Mouse (Mus musculus): ENCODE measurements at regions not wholly inside any gene's neighbourhood (a gene's known extent, or its start where the extent isn't known, plus 50 kb on each side); places are given as distances from the start of the nearest gene placed in this dataset.

DNA sequence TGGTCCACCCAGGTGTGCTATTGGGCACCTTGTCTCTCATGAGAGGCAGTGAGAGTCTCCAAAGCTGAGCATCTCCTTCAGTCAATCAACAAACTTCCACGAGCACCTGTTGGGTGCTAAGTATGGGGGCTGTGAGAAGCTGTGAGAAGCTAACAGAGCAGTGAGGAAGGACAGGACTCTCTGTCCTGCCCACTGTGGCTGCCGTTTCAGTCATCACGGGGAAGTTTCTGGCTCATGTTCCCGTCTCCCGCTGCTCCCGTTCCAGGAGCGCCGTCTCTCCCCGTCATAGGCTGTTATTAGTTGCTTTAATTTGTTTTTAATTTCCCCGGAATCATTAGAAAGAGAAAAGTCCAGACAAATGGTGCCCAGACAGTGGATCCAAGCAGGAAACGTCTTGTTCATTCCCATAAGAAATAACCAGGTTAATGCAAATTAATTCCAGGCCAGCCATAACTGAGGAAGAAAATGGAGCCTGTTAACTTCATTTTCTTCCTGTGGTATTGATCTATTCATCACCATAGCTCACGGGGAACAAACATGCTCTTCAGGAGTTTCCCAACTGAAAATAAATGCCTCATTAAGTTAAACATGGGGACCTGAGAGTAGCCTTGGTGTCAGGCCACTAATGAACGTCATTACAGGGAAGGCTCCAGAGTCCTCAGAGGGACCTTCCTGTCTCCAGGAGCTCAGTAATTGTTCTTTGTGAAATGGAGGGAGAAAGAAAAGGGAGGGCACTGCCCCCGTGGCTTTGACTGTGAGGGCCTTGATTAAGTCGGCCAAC is 70.3 kb downstream of the Matn1 start:
- no peak for DNase-seq

DNA sequence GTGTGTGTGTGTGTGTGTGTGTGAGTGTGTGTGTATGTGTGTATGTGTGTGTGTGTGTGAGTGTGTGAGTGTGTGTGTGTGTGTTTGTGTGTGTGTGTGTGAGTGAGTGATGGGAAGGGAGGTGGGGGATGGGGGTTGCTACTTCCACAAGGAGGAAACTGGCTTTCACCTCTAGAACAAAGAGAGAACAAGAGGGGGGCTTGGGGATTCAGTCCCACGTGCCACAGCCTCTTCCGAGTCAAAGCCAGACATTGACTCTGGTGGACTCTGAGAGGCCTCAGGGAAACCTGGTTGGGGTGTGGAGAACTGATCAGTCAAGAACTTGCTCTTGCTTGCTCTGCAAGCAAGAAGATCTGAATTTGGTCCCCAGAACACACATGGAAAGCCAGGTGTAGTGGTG is 71.0 kb downstream of the Matn1 start:
- no peak for DNase-seq

DNA sequence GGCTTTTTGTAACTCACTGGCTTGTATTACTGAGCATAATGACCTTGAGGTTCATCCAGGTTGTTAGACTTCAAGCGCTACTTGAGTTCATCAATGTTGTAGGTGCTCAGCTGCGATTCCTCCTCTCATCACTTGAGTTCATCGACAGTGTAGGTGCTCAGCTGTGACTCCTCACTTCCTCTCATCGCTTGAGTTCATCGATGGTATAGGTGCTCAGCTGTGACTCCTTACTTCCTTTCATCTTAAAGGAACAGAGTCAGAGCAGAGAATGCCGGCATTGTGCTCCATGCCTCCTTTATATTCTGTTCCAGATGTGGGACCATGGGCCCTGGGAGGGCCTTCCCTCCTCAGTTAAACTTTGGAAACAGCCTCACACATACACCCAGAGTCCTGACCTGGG is 79.4 kb downstream of the Matn1 start:
- no peak for DNase-seq

DNA sequence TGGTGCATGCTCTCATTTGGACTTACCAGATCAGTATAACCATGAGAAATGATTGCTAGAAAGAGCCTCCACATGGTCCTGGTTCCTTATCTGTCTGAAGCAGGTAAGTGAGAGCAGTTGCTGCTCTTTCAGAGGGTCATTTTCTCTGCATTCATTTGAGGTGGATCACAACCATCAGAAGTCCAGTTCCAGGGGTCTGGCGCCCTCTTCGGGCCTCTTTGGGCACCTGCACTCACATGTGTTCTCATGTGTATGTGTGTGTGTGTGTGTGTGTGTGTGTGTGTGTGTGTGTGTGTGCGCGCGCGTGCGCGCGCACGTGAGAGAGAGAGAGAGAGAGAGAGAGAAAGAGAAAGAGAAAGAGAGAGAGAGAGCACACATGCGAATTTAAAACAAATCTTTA is 92.1 kb downstream of the Matn1 start:
- DNase-seq = no peak

DNA sequence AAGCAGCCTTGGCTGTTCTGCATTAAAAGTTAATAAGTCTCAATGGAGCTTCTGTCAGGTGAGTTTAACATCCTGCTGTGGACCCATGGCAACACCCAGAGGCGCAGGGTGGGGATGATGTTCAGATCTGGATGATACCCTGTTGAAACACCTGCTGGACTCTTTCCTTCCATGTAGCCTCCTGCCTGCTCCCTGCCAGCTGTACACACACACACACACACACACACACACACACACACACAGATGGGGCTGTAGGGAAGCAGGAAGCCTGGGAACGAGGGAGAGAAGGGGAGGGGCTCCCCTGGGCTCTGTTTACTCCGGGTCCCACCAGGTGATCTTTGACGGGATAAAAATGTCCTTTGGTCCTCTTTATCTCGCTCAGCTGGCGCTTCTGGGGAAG is 93.0 kb downstream of the Matn1 start:
- DNase-seq = no peak

DNA sequence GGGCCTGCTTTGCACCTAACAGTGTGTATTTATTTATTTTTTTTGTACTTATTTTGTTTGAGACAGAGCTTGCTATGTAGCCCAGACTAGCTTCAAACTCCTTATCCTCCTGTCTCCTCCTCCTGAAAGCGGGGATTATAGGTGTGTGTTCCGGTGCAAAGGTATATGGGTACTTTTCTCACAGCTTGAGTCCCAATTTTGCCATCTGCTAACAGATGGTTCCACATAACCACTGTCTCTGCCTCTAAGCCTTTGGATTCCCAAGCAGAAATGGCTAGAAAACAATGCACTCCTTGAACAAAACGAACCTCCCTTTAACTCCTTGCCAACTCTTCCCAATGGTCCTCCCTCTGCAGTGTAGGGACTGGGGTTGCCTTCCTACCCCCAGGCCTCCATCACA is 95.5 kb downstream of the Matn1 start:
- DNase-seq = no peak

DNA sequence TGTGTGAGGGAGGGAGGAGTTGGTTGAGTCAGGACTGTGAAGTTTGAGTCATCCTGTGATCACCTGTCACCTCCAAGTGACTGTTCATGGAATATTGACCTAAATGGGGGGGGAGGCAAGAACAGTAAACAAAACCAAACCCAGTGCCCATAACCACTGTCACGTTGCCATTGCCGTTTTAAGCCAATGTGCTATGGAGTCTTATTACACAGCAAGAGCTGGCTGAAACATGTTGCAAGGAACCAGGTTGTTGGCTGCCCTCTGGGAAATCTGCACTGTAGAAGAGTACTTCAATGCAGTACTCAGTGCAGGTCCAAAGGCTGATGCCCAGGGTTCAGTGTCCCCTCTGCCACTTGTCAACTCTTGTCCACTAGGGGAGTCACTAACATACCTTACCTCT is 97.0 kb downstream of the Matn1 start:
- DNase-seq = no peak

DNA sequence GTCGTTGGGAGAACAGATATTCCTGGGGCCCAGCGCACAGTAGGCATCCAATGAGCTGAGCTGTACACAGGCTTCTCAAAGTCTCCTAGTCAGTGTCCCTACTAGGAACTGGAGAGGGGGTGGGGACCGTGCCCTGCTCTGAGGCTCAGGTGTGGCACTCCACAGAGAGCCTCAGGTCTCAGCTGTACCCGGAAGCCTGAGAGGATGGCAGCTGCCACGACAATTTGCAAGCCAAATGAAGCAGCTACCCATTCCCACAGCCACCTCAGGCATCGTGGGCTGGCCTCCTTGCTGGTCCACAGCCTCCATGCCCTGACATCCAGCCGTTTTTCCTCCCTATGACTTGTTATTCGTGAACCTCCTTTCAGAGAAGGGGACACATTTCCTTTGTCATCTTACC is 101.9 kb downstream of the Matn1 start:
- no peak for DNase-seq

DNA sequence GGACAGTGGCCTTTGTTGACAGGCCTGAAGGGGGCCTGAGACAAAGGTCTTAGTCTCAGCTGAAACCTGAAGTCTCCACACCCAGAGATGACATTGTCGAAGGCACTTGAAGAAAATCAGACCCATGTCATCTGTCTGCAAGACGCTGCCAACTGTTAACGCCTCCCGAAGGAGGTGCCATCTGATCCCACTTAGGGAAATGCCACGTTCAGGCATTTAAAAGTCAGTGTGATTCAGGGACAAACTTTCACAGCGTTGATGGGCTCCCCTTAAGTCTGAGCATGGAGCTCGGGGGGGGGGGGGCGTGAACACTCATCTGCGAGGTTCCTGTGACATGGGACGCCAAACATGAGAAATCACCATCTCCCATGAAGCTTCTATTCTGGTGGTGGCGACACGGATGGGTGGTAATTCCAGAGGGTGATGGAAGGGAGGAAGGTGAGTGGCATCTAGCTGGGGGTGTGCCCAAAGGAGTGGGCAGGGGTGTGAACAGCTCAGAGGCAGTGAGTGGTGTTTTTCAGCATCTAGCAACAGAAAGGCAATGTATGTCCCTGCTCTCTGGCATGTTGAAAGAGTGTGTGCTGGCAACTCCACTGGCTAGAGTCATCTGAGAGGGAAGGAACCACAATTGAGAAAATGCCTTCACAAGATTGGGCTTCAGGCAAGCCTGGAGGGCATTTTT is 102.9 kb downstream of the Matn1 start:
- no peak for DNase-seq

DNA sequence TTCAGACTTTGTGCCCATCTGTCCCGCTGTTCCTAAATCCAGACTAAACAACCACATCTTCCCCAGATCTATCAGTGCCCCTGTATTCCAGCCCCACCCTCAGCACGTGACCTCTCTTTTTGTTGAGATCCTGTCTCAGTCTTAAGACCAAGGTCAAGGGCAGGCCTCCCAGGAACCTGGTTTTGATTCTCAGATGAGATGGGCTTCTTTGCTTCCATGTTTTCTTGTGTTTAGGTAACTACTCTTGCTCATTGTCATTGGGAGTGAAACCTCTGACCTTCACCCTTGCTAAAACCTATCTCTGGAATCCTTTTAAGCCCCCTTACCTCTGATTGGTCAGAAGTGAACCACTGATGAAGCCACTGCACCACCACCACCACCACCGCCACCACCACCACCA is 112.1 kb downstream of the Matn1 start:
- DNase-seq = no peak

DNA sequence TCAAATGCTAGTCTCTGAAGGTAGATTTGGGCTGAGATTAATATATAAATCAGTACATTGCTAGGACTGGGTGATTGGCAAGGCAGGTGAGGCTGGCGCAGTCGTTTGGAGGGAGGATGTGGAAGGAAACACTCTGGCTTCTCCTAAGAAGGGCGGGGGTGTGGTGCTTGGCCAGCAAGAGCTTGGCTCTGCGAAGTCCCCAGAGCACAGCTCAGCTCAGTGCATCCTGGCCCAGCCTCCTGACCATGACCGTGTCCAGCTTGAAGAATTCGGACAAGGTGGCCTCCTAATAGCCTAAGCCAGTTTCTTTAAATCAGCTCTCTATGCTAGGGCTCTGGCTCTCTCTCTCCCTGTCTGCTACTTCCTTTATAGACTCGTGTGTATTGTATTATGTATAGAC is 115.4 kb downstream of the Matn1 start:
- DNase-seq = no peak

DNA sequence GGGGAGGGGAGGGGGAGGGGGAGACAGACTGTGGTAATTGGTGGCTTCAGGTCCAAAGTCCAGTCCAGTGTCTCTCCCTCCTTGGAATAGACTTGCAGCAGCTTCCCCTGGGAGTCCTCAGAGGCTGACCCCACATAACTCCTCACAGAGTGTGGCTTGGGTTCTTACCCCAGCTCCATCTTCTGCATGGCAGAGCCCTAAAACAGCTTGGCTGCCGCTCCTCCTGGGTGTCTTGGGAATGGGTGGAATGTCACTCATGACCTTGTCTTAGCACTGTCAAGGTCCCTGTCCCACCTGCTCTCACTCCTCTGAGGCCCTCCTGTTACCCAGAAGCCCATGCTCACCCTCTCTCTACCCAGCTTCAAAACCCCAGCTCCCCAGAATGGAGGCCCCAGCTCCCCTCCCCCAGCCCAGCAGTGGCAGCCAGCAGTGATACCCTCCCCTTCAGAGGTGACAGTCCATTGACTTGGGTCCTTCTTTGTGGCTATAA is 116.1 kb downstream of the Matn1 start:
- DNase-seq = no peak

DNA sequence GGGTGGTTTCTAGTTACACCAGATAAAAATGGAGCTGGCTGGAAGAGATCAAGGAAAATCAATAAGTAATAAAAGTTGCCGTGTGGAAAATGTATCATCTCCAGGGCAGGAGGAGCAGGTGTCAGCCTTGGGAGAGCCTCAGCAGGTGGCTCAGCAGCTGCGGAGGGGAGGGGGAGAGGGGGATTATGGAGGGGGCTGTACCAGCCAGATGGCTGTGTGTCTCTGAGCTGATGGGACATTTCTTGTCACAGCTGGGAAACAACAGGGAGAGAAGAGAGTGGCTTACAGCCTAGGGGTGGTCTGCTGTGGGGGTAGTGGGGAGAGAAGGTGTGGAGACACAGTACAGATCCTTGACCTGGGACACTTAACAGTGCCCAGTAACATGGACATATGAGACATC is 116.5 kb downstream of the Matn1 start:
- DNase-seq = no peak

DNA sequence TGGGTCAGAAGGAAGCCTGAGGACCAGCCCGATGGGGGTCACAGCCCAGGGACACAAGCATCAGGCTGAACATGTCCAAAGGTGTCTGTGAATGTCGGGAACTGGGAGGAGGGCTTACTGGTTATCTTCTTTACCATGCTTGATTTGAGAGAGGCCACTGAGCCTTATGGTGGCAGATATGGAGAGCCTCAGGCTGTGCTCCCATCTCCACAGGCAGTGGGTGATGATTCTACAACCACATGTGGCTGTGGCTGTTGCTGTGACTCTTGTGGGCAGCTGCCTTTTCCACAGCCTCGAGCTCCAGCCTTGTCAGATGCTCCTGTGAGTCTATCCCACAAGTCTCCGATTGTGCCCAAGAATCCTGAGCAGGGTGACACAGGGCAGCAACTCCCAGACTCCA is 118.4 kb downstream of the Matn1 start:
- DNase-seq = no peak

DNA sequence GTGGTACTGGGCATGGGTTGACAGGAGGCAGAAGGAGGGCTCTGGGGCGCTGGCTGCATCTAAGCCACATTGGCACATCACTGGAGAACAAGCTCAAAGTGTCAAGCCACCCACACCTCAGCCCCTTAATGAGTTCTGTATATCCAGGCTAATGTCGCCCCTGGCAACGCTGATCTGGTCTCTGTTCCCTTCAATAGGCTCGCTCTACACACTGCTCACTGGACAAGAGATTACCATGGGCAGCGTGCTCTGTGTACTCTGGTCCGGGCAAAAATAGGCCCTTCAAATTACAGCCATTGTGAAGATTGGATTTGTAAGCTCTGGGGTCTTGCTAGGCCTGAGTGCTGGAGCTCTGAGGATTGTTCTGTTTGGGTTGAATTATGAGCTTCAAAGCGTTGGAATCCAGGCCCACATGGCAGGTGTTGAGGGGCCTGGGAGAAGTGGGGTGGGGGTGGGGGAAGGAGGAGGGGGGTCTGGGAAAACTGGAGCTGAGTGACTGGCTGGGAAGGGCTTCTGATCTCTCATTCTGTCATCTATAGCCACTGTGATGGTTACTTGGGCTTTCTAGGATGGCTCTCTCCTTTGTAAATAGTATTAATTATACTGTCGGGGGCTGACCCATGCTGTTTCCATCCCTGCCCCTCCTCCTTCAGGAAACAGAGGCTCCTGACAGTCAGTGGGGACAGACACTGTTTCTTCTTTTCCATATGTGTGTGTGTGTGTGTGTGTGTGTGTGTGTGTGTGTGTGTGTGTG is 122.2 kb downstream of the Matn1 start:
- no peak for DNase-seq

DNA sequence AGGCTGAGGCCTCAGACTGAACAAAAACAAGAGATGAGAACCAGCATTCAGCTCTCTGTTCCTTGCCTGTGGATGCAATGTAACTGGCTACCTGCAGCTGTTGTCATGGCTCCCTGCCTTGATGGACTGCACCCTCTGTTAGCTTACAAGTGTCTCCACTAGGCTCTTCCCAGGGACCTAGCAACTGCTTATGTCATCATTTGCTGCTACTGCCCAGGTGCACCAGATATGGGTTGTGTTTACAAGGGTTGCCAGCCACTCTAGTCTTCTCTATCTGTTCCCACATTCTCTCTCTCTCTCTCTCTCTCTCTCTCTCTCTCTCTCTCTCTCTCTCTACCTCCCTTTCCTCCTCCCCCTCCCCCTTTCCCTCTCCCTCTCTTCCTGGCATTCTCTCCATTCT is 126.4 kb downstream of the Matn1 start:
- DNase-seq = no peak

DNA sequence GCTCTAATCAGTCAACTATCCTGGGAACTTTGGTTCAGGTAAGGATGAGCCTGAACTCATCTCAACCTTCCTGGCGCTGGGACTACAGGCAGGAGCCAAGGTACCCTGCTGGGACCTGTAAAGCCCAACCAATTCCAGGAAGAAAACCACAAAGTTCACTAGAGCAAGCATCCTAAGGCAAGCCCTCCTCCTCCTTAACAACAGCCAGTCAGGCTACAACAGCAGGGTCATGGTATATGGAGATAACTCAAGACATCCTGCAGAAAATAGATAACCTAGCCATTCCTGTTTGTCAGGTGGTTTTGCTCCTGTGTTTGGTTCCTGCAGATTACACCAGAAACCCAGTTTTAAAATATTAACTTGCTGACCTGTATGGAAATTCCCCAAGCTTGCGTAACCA is 128.4 kb downstream of the Matn1 start:
- no peak for DNase-seq

DNA sequence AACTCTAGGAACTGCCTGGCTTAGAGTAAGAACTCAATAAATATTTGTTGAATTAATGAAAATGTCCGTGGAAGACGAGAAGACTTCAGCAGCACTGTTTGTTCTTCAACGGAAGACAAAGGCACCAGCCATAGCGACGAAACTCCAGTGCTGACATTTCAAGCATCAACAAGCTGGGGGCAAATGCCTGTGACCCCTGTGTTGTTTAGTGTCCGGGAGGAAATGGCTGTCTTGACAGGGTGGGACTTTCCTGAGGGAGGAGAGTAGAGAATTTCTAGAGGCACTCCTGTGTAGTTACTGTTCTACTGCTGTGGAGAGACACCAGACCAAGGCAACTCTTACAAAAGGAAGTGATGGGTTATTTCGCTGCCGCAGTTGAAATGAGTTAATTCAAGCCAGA is 129.2 kb downstream of the Matn1 start:
- no peak for DNase-seq

DNA sequence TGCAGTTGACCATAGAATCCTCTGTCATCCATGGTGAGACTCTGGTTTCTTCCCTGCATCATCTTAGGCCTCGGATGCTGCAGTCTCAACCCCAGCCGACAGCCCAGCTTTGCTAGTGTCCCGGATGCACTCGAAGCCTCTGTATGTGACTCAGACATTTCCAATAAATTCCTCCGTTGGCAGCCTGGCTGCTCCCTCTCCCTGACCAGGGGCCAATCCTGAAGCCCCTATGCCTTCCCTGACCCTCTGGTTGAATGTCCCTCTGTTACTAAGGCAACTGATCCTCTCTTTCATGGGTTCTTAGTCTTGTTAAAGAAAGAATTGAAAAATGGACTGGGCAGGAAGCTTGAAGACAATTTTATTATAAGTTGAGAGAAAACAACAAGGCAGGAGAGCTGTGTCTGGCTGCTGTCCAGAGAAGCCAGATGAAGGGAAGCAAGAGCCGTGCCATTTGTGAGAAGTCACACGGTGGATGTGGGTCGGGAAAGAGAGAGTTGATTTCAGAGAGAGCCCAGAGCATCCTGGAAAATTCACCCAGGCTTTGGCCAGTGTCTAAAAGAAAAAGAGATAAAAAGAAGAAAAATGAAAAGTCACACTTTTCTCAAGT is 131.2 kb downstream of the Matn1 start:
- DNase-seq = no peak

DNA sequence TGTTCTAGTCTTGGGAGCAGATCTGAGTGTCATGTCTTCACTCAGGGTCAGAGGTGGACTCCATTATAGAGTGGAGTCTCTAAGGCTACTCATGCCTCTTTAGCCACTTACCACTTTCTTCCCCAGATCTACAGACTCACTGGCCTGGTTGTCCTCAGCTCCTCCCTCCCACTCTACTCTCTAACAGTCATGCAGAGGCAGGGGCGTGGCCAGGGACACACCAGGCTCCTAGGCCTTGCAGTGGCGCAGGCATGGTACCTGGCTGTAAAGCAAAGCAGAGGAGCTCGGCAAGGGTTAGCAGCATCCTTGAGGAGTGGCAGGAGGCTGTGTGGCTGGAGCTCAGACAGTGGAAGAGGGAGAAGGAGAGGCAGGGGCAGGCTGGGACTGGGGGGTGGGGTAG is 132.4 kb downstream of the Matn1 start:
- no peak for DNase-seq

DNA sequence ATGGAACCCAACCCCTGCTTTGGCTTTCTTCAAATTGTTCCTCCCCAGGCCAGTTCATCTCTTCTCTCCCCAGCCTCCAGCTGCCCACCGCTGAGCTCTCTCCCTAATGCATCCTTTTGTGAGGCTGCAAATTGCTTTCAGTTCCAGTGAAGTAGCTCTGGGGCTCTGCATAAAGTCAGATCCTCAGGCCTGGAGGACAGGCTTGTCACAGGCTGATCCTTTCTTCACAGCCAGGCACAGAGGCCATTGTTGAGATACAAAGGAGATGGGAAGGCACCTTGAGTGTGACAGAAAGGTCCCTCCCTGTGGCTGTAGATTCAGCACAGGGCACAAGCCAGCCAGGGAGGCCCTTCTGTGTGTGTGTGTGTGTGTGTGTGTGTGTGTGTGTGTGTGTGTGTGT is 135.9 kb downstream of the Matn1 start:
- no peak for DNase-seq

DNA sequence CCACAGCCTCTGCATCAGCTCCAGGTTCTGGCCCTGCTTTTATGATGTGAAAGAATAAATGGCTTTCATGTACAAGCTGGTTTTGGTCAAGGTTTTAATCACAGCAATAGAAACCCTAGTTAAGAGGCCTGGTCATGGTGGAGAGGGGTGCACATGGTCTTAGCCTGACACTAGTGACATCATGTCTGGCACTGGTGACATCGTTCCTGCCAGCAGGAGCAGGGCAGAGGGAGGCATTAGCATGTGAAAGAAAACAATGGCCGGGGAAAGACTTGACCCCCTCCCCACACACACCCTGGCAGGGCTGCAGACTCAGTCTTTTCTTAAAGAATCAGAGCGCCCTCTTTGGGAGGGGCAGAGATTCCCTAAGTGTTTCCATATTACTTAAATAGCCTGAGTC is 139.2 kb downstream of the Matn1 start:
- no peak for DNase-seq

DNA sequence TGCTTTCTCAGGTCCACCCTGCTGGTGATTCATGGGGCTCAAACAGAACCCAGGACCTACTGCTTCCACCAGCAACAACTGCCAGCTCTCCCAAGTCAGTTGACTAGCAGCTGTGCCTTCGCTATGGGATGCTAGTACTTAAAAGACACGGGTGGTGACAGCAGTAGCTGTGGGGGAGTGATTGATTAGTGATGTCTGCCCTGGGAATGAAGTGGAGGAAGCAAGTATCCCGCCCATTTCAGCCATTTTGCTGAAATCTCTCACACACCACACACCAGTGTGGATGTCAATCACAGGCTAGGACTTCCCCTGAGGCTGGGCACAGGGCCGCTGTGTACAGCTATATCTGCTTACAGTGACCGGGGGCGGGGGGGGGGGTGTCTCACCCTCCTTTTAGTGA is 153.2 kb downstream of the Matn1 start:
- DNase-seq = no peak

All from kidney, adult 9 months (tissue).